Mouse (Mus musculus) spleen, adult 12 weeks (tissue): Measurements from ENCODE around the gene Hba-a2.
A peak's percentile ranks its signal among the peaks of the same experiment; 100 is the strongest.
"Not testable (repeated sequence)": the region's sequence is repeated elsewhere in the genome, so short reads cannot be mapped to it uniquely, and the experiment has no call there.

Experiments used
- DNase-seq: peaks from one replicate; pipeline ENCODE4 v3.0.0; 2022; ENCODE audit warnings: low spot score

Hba-a2 gene

DNA sequence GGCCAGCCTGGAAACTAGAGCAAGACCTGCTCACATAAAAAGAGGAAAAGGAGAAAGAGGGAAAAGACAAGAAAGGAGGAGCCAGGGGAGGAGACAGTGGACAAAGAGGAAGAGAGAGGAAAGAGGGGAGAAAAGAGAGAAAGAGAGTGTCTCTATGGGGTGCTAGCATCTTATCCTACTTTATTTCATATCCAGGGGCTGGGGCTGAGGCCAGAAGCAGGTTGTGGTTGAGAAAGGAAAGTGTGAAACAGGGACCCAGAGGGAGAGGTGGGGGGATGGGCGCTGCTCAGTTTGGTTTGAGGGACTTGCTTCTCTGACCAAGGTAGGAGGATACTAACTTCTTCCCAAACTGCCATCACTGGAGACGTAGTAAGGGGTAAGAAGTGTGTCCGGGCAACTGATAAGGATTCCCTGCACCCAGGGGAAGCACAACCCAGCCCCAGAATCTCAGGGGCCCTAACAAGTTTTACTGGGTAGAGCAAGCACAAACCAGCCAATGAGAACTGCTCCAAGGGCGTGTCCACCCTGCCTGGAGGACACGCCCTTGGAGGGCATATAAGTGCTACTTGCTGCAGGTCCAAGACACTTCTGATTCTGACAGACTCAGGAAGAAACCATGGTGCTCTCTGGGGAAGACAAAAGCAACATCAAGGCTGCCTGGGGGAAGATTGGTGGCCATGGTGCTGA, 13.1 kb upstream of the Hba-a2 start, which contains the start of gene Hba-a1:
TSS of gene Hba-a1 (plus strand) at position 421 of the 687 bp plus-strand sequence.
- DNase-seq, result peak; percentile 40

DNA sequence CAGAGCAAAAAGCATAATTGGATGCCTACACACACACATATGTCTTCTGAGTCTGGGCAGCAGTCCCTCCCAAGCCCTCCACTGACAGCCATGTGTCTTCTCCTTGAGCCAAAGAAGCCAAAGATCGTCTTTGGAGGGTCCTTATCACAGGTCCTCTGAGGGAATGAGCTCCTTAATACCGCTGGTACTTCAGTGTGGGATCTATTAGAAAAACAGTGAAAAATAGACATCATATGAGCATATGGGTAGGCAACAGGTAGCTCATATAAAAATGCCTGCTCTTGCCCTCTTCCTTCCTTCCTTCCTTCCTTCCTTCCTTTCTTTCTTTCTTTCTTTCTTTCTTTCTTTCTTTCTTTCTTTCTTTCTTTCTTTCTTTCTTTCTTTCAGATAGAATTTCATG, 11.7 kb upstream of the Hba-a2 start:
- DNase-seq, result not testable (repeated sequence)

DNA sequence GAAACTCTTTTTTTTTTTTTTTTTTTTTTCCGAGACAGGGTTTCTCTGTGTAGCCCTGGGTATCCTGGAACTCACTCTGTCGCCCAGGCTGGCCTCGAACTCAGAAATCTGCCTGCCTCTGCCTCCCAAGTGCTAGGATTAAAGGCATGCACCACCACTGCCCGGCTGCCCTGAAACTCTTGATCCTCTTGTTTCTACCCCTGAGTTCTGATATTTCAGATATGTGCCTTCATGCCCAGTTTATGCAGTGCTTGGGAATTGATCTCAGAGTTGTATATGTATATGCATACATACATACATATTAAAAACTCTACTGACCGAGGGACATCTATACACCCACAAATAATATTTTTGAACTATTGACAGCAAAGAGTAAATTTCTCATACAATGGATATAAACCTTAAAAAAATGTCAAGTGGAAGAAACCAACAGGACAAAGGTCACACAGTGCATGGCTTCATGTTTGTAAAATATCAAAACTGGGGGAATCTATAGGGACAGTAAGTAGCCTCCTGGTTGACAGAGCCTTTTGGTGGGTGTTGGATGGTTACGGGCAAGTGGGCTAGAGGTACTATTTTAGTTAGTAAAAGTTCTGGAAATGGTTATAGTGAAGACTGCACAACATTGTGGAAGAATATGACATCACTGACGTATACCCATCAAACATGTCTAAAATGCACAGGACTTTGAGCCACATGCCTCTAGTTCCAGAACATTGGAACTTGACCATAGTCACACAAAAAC, 11.1 kb upstream of the Hba-a2 start:
- peak; percentile 78 for DNase-seq

DNA sequence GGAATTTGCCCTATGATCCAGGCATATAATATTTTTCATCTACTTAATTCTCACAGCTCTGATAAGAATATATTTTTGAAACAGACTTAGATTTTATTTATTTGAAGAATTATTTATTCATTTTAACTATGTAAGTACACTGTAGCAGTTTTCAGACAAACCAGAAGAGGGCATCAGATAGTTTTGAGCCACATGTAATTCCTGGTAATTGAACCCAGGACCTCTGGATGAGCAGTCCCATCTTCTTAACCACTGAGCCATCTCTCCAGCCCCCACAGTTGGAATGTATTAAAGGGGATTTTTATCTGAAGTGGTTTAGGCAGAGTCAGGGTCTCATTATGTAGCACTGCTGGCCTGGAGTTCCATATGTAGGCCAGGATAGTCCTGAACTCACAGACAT, 10.4 kb upstream of the Hba-a2 start:
- DNase-seq, result peak; percentile 26

DNA sequence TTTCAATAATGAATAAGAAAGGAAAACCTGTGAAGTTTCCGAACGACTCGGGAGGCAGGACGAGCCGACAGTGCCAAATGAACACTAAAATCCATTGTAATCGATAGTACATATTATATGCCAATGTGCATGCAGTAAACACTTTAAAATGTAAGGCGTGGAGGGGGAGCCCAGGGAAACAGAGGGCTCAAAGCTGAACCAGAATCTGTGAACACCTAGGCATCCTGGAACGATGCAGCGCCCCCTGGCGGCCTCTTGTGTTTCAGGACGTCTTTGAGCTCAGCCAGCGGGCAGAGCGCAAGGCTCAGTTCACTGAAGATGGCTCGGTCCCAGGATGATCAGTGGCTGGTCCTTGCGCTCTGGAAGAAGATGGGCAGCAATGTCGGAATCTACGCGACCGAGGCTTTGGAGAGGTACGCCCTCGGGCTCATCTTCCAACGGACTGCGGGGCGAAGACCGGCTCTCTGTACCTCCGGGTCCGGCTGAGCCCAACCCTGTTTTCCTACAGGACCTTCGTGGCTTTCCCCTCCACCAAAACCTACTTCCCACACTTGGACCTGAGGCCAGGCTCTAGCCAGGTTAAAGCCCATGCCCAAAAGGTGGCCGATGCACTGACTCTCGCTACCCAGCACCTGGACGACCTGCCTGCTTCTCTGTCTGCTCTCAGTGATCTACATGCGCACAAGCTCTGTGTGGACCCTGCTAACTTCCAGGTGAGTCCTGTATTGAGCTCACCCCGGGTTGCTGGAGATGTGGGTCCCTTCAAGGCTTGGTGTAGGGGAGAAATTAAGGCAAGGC, 9.4 kb upstream of the Hba-a2 start, which contains the start of gene Hbq1b:
TSS of gene Hbq1b (plus strand) at position 271 of the 798 bp plus-strand sequence.
- peak; percentile 81 for DNase-seq

DNA sequence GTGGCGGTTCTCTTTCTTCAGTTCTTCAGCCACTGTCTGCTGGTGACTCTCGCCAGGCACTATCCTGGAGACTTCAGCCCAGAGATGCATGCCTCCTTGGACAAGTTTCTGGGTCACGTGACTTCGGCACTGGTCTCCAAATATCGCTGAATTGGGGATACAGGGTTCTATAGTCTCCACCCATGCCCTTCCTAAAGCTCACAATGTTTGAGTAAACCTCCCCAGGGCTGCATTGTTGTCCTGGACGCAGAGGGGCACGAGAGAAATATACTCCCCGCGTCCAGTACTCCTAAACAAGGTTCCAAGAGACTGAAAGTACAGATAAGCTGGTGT, 8.8 kb upstream of the Hba-a2 start:
- peak; percentile 38 for DNase-seq

DNA sequence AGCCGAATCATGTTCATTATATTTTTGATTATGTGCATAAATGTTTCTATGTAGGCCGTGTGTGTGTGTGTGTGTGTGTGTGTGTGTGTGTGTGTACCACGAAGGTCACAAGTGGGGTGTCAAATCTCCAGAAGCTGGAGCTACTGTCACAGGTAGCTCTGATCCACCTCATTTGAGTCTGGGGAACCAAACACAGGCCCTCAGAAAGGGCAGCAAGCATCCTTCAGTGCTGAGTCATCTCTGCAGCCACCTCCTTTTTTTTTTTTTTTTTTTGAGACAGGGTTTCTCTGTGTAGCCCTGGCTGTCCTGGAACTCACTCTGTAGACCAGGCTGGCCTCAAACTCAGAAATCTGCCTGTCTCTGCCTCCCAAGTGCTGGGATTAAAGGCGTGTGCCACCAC, 3.5 kb upstream of the Hba-a2 start:
- DNase-seq, result peak; percentile 31

DNA sequence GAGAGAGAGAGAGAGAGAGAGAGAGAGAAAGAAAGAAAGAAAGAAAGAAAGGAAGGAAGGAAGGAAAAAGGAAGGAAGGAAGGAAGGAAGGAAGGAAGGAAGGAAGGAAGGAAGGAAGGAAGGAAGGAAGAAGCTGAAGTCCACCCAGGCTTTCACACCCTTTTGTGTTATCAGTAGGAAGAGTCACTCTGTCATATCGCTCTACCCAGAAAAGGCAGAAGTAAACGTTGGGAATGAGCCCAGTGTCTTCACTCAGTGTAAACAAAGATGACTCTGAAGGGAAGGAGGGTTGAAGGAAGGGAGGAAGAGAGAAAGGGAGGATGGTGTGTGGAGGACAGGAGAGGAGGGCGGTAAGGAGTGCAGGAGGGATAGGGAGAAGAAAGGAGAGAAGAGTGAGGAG, 2.8 kb upstream of the Hba-a2 start:
- DNase-seq, result peak; percentile 25

DNA sequence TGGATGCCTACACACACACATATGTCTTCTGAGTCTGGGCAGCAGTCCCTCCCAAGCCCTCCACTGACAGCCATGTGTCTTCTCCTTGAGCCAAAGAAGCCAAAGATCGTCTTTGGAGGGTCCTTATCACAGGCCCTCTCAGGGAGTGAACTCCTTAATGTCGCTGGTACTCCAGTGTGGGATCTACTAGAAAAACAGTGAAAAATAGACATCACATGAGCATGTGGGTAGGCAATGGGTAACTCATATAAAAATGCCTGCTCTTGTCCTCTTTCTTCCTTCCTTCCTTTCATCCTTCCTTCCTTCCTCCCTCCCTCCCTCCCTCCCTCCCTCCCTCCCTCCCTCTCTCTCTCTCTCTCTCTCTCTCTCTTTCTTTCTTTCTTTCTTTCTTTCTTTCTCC, 1.1 kb downstream of the Hba-a2 start:
- peak; percentile 28 for DNase-seq

DNA sequence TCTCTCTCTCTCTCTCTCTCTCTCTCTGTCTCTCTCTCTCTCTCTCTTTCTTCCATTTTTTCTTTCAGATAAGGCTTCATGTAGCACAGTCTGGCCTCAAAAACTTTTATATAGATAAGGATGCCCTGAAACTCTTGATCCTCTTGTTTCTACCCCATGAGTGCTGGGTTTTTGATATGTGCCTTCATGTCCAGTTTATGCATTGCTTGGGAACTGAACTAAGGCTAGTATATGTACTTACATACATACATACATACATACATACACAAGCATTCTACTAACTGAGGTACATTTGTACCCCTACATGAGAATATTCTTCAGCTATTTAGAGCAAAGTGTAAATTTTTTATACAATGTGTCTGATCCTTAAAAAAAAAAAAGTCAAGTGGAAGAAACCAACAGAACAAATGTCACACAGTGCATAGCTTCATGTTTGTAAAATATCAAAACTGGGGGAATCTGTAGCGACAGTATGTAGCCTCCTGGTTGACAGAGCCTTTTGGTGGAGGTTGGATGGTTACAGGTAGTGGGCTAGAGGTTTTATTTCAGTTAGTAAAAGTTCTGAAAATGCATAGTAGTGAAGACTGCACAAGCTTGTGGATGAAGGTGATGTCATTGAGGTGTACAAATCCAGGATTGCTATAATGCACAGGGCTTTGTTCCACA, 1.7 kb downstream of the Hba-a2 start:
- no peak for DNase-seq

DNA sequence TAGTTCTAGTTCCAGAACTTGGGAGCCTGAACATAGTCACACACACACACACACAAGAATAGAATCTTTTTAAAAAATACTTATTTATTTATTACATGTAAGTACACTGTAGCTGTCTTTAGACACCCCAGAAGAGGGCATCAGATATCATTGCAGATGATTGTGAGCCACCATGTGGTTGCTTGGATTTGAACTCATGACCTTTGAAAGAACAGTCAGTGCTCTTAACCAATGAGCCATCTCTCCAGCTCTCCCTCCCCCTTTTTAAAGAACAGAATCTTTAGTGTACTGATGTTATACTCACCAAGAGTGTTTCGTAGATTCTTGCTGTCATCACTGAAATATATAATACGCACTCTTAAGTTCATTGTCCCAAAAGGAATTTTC, 2.2 kb downstream of the Hba-a2 start:
- DNase-seq, result peak; percentile 47

DNA sequence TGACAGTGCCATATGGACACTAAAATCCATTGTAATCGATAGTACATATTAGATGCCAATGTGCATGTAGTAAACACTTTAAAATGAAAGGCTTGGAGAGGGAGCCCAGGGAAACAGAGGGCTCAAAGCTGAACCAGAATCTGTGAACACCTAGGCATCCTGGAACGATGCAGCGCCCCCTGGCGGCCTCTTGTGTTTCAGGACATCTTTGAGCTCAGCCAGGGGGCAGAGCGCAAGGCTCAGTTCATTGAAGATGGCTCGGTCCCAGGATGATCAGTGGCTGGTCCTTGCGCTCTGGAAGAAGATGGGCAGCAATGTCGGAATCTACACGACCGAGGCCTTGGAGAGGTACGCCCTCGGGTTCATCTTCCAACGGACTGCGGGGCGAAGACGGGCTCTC, 3.6 kb downstream of the Hba-a2 start, which contains the start of gene Hbq1a:
TSS of gene Hbq1a (plus strand) at position 205 of the 400 bp plus-strand sequence.
- DNase-seq, result peak; percentile 70

DNA sequence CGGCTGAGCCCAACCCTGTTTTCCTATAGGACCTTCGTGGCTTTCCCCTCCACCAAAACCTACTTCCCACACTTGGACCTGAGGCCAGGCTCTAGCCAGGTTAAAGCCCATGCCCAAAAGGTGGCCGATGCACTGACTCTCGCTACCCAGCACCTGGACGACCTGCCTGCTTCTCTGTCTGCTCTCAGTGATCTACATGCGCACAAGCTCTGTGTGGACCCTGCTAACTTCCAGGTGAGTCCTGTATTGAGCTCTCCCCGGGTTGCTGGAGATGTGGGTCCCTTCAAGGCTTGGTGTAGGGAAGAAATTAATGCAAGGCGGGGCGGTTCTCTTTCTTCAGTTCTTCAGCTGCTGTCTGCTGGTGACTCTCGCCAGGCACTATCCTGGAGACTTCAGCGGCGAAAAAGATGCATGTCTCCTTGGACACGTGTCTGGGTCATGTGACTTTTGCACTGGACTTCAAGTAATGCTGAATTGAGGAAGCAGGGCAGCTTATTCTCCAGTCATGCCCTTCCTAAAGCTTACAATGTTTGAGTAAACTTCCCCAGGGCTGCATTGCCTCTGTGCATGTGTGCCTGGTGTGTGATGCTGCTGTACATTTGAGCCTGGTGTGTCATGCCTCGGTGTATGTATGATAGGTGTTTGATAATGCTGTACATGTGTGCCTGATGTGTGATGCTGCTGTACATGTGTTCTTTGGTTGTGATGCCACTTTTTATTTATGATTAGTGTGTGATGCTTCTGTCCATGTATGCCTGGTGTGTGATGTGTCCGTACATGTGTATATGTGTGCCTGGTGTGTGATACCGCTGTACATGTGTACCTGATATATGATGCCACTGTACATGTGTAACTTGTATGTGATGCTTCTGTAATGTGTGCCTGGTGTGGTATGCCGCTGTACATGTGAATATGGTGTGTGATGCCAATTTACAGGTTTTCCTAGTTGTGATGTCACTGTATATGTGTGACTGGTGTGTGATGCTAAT, 4.3 kb downstream of the Hba-a2 start:
- no peak for DNase-seq

DNA sequence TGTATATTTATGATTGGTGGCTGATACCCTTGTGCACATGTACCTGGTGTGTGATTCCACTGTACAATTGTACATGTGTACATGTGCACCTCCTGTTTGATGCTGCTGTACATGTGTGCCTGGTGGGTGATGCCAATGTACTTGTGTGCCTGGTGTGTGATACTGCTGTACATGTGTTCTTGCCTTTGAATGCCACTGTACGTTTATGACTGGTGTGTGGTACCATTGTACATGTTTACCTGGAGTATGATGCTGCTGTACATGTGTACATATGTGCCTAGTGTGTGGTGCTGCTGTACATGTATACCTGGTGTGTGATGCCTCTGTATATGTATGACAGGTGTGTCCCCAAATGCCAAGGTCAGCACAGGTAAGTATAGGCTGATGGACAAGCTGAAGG, 5.2 kb downstream of the Hba-a2 start:
- no peak for DNase-seq

DNA sequence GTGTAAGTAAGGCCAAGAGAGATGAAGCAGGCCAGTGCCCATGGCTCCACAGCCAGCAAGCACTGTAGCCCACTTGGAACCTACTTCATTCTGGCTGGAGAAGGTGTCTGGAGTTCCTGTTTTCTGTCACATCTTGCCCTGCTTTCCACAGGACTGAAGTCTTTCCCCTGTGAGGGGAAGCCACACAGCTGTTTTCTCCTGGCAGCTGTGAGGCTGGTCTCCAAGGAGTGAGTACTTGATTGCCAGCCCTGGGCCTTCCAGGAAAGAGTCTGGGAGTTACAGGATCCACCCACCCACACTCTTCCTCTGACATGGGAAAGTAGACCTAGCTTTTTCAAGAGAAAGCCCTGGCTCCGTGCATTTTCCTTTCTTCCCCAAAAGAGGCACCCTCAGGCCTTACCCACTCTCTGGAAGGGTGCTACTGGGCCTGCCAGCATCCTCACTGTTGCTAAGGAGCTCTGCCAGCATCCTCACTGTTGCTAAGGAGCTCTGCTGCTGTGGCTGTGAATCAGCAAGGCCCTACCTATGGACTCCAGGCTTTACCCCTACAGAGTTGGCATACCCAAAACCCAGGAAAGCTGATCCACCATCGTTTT, 6.6 kb downstream of the Hba-a2 start:
- no peak for DNase-seq

DNA sequence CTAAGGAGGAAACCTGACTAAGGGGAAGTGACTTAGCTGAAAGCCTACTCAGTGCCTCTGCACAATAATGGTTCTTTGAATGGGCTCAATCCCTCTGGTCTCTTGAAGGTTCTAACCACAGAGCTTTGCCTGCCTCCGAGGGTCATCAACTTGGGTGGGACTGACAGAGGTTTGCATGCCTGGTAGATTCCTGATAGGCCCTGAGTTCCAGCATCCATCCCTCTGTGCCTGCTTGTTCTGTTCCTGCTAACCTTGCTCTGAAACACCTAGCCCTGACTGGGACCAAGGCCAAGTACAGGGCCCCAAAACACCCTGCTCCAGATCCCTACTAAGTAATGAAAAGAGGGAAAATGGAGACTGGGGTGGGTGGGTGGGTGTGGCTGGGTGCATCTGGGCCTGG, 7.2 kb downstream of the Hba-a2 start:
- no peak for DNase-seq

DNA sequence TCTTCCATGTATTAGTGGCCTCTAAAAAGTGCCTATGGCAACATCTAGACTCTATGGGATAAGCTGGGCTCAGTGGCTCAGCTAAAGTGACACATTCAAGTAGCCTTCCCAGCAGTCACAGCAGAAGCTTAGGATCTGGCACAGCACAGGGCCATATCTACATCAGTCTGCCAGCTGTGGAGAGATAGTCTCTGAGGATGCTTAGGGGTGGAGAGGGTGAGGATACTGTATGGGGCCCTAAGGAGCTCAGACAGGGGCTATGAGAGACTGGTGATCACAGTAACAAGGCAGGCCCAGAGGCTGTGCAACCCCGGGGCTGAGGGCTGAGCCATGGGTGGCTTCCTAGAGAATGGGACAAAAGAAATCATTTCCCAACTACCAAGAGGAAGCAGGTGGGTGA, 10.7 kb downstream of the Hba-a2 start:
- DNase-seq, result no peak

DNA sequence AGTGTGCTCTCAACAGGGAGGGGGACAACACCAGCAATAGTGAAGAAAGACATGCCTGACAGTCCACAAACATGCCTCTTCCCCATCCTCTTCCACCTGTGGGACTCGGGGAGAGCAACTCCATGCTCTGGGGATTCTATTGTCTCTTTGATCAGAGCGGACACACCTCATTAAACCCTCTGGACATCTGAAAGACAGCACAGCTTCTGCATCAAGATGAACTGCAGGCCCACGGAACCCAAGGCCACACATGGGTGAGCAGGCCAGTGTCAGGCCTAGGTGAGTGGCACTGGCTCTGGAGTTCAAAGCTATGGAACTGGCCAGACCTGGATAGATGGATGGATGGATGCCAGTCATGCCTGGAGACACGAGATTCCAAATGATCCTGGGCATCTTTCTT, 13.2 kb downstream of the Hba-a2 start:
- no peak for DNase-seq

DNA sequence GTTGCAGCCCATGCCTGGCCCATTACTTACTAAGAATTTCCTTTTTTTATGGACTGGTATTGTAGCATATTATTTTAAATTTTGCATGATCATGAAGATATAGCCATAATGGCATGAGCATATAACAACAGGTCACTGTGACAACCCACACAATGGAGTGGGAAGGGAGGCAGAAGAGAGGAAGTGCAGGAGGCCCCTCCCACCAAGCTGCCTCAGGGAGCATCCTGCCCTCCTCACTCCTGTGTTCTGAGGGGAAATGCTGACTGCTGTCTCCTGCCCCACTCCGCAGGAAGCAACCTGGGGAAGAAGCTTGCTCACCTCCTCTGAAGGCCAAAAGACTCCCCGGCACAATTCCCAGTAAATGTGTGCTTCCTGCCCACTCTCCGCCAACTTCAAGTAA, 13.6 kb downstream of the Hba-a2 start:
- DNase-seq, result no peak

DNA sequence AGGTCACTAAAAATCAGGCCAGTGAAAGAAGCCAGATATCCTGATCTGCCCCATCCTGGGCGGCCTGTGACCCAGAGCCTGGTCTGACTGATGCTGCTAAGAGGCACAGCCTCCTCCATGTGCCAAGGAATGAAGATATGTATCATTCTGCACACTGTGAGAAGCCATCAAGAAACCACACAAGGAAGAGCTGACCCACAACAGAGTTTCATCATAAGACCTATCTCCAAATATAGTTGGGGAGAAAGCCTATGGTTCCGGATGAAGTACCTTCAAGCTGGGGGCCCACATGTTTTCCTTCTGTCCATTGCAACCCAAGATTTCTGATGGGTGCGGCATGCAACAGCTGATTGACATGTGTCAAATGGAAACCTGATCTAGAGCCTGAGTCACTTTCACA, 19.7 kb downstream of the Hba-a2 start:
- no peak for DNase-seq
